Mouse (Mus musculus): ENCODE results near the gene Olfr922.

GRCm38 (mm10) chr9:38814314-38814713 lies at the start of gene Olfr922:
- TF ChIP-seq CTCF (IDR thresholded peaks at IDR 0.05; ENCODE audit: control insufficient read depth, insufficient read depth, low read length): no peak
- no peak for TF ChIP-seq POLR2A (IDR thresholded peaks at IDR 0.05; ENCODE audit: borderline replicate concordance, control insufficient read depth, low read depth, low read length)

All from bone marrow, adult 2 months (tissue).